Mouse (Mus musculus): ENCODE data around the gene Chchd6. TPM values are rescaled to one million over a fixed set of nuclear protein-coding genes. Genes with fewer than 3 reads are reported as not detected.

Chchd6 gene
- polyA plus RNA-seq, 1 experiment: 60.1 TPM

- no peak overlapping the region for H3K4me3 ChIP-seq (replicated peaks; ENCODE audit: extremely low read depth, low read depth, low read length)
- peaks cover 3% of the 10 kb centered on the region; the same call in 1 of the 2 replicates for H3K4me1 ChIP-seq (ENCODE audit: control insufficient read depth, insufficient read depth, low read length)
- whole genome bisulfite sequencing: 29% methylated on average over 5 of the region's 5 CpGs
- DNase-seq: no peak
- TF ChIP-seq CTCF (IDR thresholded peaks at IDR 0.05; ENCODE audit: insufficient read depth, low read length) (no peak), POLR2A (IDR thresholded peaks at IDR 0.05; ENCODE audit: borderline replicate concordance, extremely low read depth, low read depth, low read length) (no peak)
These were observed 310 bp upstream of the Chchd6 start for GRCm38 (mm10) chr6:89595777-89596146.

DNA sequence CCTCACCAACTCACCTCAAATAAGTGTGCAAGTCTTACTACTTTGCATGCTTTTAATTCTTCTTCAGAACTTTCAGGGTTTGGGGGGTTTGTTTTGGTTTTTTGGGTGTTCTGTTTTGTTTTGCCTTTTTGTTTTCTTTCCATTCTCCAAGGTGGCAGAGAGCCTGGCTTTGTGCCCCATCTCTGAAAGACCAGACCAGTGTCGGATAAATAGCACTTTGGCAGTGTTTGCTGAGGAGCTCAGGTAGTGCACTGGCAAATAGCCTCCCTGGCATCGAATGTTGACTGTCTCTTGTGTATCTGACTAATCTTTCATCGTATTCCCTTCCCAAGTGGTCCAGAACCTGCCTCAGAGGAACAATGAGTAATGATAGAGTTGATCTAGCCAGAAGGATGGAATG is 3.4 kb downstream of the Chchd6 start:
- TF ChIP-seq POLR2A (IDR thresholded peaks at IDR 0.05; ENCODE audit: borderline replicate concordance, extremely low read depth, low read depth, low read length): no peak
- TF ChIP-seq CTCF (IDR thresholded peaks at IDR 0.05; ENCODE audit: insufficient read depth, low read length): no peak
- Histone ChIP-seq H3K4me3 (replicated peaks; ENCODE audit: extremely low read depth, low read depth, low read length) (no peak overlapping the region), H3K4me1 (ENCODE audit: control insufficient read depth, insufficient read depth, low read length) (peaks cover 3% of the 10 kb centered on the region; the same call in 1 of the 2 replicates)
- no peak for DNase-seq
- WGBS: 67% methylated on average over 3 of the region's 3 CpGs

DNA sequence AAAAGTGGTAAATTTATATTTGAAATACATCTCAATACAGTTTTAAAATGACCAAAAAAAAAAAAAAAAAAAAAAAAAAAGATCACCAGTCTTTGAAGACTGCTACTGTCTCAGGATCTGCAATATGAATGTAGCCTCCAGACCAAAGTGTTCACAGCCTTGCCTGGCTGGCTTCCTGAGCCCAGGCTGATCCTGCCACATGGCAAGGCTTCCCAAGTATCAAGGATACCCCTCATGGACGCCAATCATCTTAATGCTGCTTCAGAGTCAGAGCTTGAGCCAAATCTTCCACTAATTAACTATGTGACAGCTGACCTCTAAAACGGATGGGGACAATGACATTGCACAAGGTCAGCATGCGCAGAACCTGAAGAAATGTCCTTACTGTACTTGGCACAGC is 3.9 kb downstream of the Chchd6 start:
- TF ChIP-seq POLR2A (IDR thresholded peaks at IDR 0.05; ENCODE audit: borderline replicate concordance, extremely low read depth, low read depth, low read length) (no peak), CTCF (IDR thresholded peaks at IDR 0.05; ENCODE audit: insufficient read depth, low read length) (no peak)
- no peak for DNase-seq
- 69% methylated on average over 3 of the region's 3 CpGs for WGBS
- Histone ChIP-seq H3K4me3 (replicated peaks; ENCODE audit: extremely low read depth, low read depth, low read length) (no peak overlapping the region), H3K4me1 (ENCODE audit: control insufficient read depth, insufficient read depth, low read length) (peaks cover 3% of the 10 kb centered on the region; the same call in 1 of the 2 replicates)

- Histone ChIP-seq H3K4me1 (ENCODE audit: control insufficient read depth, insufficient read depth, low read length) (no peaks in the 10 kb centered on the region), H3K4me3 (replicated peaks; ENCODE audit: extremely low read depth, low read depth, low read length) (no peak overlapping the region)
- TF ChIP-seq POLR2A (IDR thresholded peaks at IDR 0.05; ENCODE audit: borderline replicate concordance, extremely low read depth, low read depth, low read length) (no peak), CTCF (IDR thresholded peaks at IDR 0.05; ENCODE audit: insufficient read depth, low read length) (no peak)
- DNase-seq: no peak
These were observed 9.8 kb downstream of the Chchd6 start for GRCm38 (mm10) chr6:89585696-89586095.

DNA sequence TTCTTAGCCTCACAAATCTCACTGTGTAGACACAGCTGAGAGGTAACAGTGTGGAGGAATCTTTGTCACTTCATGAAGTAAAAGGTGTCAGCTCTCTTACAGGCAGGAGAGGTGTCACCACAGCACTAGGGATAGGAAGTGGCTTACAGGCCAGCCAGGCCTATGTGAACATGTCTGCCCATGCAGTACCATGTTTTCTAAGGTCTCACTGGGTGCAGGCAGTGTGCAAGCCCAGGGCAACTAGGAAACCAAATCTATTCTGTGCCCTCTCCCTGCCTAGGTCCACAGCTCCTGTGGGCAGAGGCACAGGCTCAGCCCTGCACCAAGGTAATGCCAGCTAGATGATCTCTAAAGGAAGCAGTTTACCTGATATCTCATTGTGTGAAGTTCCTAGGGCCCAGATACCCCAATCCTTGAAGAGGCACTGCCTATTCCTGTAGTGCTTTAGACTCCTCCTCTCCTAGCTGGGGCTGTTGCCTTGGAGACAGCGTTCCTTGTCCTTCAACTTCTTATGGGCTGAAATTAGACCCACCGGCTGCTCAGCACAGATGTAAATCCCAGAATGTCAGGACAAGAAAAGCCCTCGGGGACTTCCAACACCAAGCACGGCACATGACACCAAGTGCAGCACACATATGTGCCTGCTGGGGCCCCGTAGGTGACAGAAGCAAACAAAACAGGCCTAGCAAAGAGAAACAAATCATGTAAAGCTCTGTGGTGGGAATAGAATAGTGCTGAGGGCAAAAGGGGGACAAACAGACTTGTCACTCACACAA is 10.6 kb downstream of the Chchd6 start:
- no peak overlapping the region for H3K4me3 ChIP-seq (replicated peaks; ENCODE audit: extremely low read depth, low read depth, low read length)
- WGBS: 55% methylated on average over 5 of the region's 5 CpGs
- no peak for TF ChIP-seq POLR2A (IDR thresholded peaks at IDR 0.05; ENCODE audit: borderline replicate concordance, extremely low read depth, low read depth, low read length)
- no peak for TF ChIP-seq CTCF (IDR thresholded peaks at IDR 0.05; ENCODE audit: insufficient read depth, low read length)
- no peak for DNase-seq
- H3K4me1 ChIP-seq (ENCODE audit: control insufficient read depth, insufficient read depth, low read length): no peaks in the 10 kb centered on the region

GRCm38 (mm10) chr6:89583170-89583569 is 12.3 kb downstream of the Chchd6 start:
- Histone ChIP-seq H3K4me3 (replicated peaks; ENCODE audit: extremely low read depth, low read depth, low read length) (no peak overlapping the region), H3K4me1 (ENCODE audit: control insufficient read depth, insufficient read depth, low read length) (no peaks in the 10 kb centered on the region)
- 85% methylated on average over 3 of the region's 3 CpGs for WGBS
- TF ChIP-seq CTCF (IDR thresholded peaks at IDR 0.05; ENCODE audit: insufficient read depth, low read length): no peak
- TF ChIP-seq POLR2A (IDR thresholded peaks at IDR 0.05; ENCODE audit: borderline replicate concordance, extremely low read depth, low read depth, low read length): no peak
- no peak for DNase-seq

DNA sequence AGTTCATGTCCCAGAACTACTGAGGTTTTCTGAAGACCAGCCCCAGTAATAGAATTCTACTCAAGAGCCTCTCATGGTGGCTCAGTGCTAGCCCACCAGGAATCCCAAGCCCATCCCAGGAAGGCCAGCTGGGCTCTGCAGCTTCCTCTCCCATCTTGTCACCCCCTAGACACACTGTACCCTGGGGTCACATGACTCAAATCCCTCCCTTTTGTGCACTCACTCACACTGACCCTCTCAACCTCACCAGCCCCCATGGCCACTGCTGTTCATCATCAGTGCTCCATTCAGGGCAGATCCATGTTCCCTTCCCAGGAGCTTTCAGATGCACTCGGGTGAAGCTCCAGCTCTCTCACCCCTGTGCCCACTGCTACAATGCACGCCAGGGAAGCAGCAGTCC is 20.8 kb downstream of the Chchd6 start:
- no peak for DNase-seq
- WGBS: 62% methylated on average over 2 of the region's 2 CpGs
- H3K4me3 ChIP-seq (replicated peaks; ENCODE audit: extremely low read depth, low read depth, low read length): no peak overlapping the region
- H3K4me1 ChIP-seq (ENCODE audit: control insufficient read depth, insufficient read depth, low read length): no peaks in the 10 kb centered on the region
- TF ChIP-seq CTCF (IDR thresholded peaks at IDR 0.05; ENCODE audit: insufficient read depth, low read length) (no peak), POLR2A (IDR thresholded peaks at IDR 0.05; ENCODE audit: borderline replicate concordance, extremely low read depth, low read depth, low read length) (no peak)

DNA sequence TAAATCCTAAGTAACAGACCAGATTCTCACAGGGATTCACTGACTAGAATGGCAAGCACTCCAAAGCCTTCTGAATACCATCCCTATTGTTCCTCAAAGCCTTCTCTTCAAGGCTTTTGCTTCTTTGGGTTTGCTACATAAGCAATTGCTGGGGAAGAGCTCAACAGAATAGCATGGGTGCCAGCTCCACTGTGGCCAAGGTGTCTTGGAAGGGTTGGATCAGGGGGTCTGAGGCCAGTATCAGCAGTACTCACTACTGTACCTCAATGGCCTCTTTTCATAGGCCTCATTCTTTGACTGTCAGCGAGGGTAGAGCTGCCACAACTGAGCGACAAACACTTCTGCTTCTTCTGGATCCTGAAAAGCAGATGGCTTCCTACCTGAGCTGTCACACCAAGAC is 21.7 kb downstream of the Chchd6 start:
- WGBS: 96% methylated on average over 2 of the region's 2 CpGs
- Histone ChIP-seq H3K4me3 (replicated peaks; ENCODE audit: extremely low read depth, low read depth, low read length) (no peak overlapping the region), H3K4me1 (ENCODE audit: control insufficient read depth, insufficient read depth, low read length) (no peaks in the 10 kb centered on the region)
- TF ChIP-seq CTCF (IDR thresholded peaks at IDR 0.05; ENCODE audit: insufficient read depth, low read length) (no peak), POLR2A (IDR thresholded peaks at IDR 0.05; ENCODE audit: borderline replicate concordance, extremely low read depth, low read depth, low read length) (no peak)
- DNase-seq: no peak

- no peak overlapping the region for H3K4me3 ChIP-seq (replicated peaks; ENCODE audit: extremely low read depth, low read depth, low read length)
- no peaks in the 10 kb centered on the region for H3K4me1 ChIP-seq (ENCODE audit: control insufficient read depth, insufficient read depth, low read length)
- no peak for DNase-seq
- TF ChIP-seq POLR2A (IDR thresholded peaks at IDR 0.05; ENCODE audit: borderline replicate concordance, extremely low read depth, low read depth, low read length) (no peak), CTCF (IDR thresholded peaks at IDR 0.05; ENCODE audit: insufficient read depth, low read length) (no peak)
These were observed 22.4 kb downstream of the Chchd6 start for GRCm38 (mm10) chr6:89572921-89573636.

DNA sequence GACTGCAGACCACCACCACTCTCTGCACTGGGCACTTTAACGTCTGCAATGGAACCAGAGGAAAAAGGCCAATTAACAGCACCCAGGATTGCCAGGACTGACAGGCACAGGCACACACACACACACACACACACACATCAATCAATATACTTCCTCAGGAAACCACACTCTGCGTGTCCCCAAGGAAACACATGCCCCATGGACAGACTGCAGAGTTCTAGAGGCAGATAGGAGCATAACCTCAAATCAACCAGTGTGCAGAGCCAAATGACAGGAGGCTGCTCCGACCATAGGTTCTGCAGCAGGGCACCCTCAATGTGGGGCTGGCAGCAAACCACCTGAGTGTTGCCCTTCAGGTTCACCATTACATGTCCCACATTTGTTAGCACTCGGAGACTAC is 26.1 kb downstream of the Chchd6 start:
- Histone ChIP-seq H3K4me1 (ENCODE audit: control insufficient read depth, insufficient read depth, low read length) (no peaks in the 10 kb centered on the region), H3K4me3 (replicated peaks; ENCODE audit: extremely low read depth, low read depth, low read length) (no peak overlapping the region)
- no peak for DNase-seq
- 70% methylated on average over 4 of the region's 4 CpGs for WGBS
- TF ChIP-seq POLR2A (IDR thresholded peaks at IDR 0.05; ENCODE audit: borderline replicate concordance, extremely low read depth, low read depth, low read length) (no peak), CTCF (IDR thresholded peaks at IDR 0.05; ENCODE audit: insufficient read depth, low read length) (no peak)
